Mouse (Mus musculus) midbrain, embryonic 14.5 days (tissue): ENCODE data around the gene Atg2b. TPM values are rescaled to one million over a fixed set of nuclear protein-coding genes. Genes with fewer than 3 reads are reported as not detected.

Experiments used
- ATAC-seq: fragments of 200-750 bp; cut with Nextera tagmentation; 2 replicates; pipeline ENCODE4 v1.8.0; 2017; ENCODE audit warnings: moderate number of reproducible peaks, moderate library complexity; ENCODE audit not compliant: low FRiP score, low TSS enrichment
- DNase-seq: peaks from one replicate; pipeline ENCODE4 v3.0.0-alpha.2; 2015
- H3K27ac ChIP-seq: fragments of 300-500 bp; sonication (generic); replicated peaks from 2 replicates; pipeline ENCODE4 v1.5.1; 2014; ENCODE audit warnings: mild to moderate bottlenecking, low read depth, low read length, moderate library complexity
- H3K27me3 ChIP-seq: fragments of 300-500 bp; sonication (generic); 2 replicates; pipeline ENCODE4 v1.6.1; 2014; ENCODE audit warnings: low read length, control low read depth, mixed read lengths; ENCODE audit not compliant: control insufficient read depth, insufficient read depth
- H3K36me3 ChIP-seq: fragments of 300-500 bp; sonication (generic); 2 replicates; pipeline ENCODE4 v1.6.1; 2014; ENCODE audit warnings: low read length, control low read depth; ENCODE audit not compliant: control insufficient read depth, insufficient read depth
- H3K4me1 ChIP-seq: fragments of 300-500 bp; sonication (generic); 2 replicates; pipeline ENCODE4 v1.6.1; 2014; ENCODE audit warnings: mild to moderate bottlenecking, antibody characterized with exemption, low read length, control low read depth; ENCODE audit not compliant: control insufficient read depth, insufficient read depth
- H3K4me2 ChIP-seq: fragments of 300-500 bp; sonication (generic); 2 replicates; pipeline ENCODE4 v1.6.1; 2014; ENCODE audit warnings: mild to moderate bottlenecking, low read length, moderate library complexity
- H3K4me3 ChIP-seq: fragments of 300-500 bp; sonication (generic); replicated peaks from 2 replicates; pipeline ENCODE4 v1.5.1; 2014; ENCODE audit warnings: low read depth, low read length
- H3K9ac ChIP-seq: fragments of 300-500 bp; sonication (generic); replicated peaks from 2 replicates; pipeline ENCODE4 v1.6.1; 2014; ENCODE audit warnings: mild to moderate bottlenecking, low read length, moderate library complexity
- H3K9me3 ChIP-seq: fragments of 300-500 bp; sonication (generic); 2 replicates; pipeline ENCODE4 v1.6.1; 2016; ENCODE audit warnings: low read length, control low read depth, mixed read lengths; ENCODE audit not compliant: control insufficient read depth
- WGBS: fragments of 180-500 bp; shearing (Covaris S2); extraction: QIAGEN DNeasy Blood & Tissue Kit; methylation state at CpG from one replicate; pipeline ENCODE4 v1.1.7; 2014; 5-methylcytosine and 5-hydroxymethylcytosine counted together
- polyA plus RNA-seq: library from polyadenylated mRNA; unstranded; fragments of >200 nt; fragmentation: Nextera tagmentation; extraction: Ambion mirVana; gene quantifications from 2 replicates; pipeline ENCODE4 v1.2.1, GENCODE M21; 2014

Gene Atg2b
- polyA plus RNA-seq, 1 experiment from 2014 or later: 21.8 TPM

DNA sequence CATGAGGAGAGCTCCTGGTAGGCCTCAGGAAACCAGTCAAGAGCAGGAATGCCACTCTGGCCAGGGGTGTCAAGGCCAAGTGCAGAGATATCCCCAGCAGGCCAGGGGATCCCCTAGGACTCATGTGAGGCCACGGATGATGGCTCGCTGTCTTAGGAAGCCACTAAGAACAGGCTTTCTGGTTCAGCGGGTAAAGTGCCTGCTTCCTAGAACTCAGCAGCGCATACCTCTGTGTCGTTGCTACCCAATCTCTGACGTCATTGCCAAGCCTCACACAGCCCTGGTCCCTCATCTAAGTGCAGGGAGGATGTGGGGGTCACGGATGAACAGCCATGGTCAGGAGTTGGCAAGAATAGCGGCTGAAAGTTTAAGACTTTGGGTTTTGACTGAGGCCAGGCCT lies 87.9 kb downstream of the Atg2b start:
- DNase-seq: no peak
- H3K36me3 ChIP-seq: no peaks in the 10 kb centered on the region
- no peak for ATAC-seq
- no peak overlapping the region for H3K27ac ChIP-seq
- WGBS: 78% methylated on average over 8 of the region's 8 CpGs
- H3K9me3 ChIP-seq: no peaks in the 10 kb centered on the region
- no peak overlapping the region for H3K4me2 ChIP-seq
- no peak overlapping the region for H3K9ac ChIP-seq
- no peaks in the 10 kb centered on the region for H3K27me3 ChIP-seq
- no peak overlapping the region for H3K4me3 ChIP-seq
- no peaks in the 10 kb centered on the region for H3K4me1 ChIP-seq

DNA sequence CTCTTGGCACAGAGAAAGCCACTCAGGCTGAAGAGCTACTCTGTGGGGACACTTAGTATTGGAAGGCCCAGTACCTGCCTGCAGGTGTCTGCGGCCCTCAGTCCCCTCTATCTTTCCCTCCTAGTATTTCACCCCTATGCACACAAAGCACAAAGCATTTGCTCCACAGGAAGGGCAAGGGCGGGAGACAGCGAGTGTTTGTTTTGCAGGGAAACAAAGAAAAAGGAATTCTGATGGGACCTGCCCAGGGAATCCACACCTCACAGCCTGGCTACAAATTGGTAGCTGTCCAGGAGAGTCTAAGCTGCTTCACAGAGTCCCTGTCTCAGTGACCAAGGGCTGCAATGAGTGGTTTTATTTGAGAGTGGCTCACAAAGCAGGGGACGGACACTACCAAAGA lies 91.5 kb downstream of the Atg2b start:
- WGBS: 57% methylated on average over 4 of the region's 4 CpGs
- Histone ChIP-seq H3K9me3 (no peaks in the 10 kb centered on the region), H3K27ac (no peak overlapping the region), H3K27me3 (no peaks in the 10 kb centered on the region), H3K9ac (no peak overlapping the region), H3K36me3 (no peaks in the 10 kb centered on the region), H3K4me2 (no peak overlapping the region), H3K4me1 (no peaks in the 10 kb centered on the region), H3K4me3 (no peak overlapping the region)
- DNase-seq (no peak), ATAC-seq (no peak)

DNA sequence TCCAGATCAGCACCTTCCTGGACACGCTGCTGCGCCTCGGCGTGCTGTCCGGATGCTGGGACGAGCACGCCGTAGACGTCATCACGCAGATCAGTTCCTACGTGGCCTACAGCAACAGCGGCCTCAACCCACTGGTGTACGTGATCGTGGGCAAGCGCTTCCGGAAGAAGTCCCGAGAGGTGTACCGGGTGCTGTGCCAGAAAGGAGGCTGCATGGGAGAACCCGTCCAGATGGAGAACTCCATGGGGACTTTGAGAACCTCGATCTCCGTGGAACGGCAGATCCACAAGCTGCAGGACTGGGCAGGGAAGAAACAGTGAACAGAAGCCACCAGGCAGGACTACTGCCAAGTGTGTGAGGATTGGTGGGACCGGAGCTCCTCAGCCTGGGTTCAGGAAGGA lies 92.7 kb downstream of the Atg2b start:
- Histone ChIP-seq H3K9ac (no peak overlapping the region), H3K36me3 (no peaks in the 10 kb centered on the region), H3K4me1 (no peaks in the 10 kb centered on the region), H3K27ac (no peak overlapping the region), H3K4me2 (no peak overlapping the region), H3K4me3 (no peak overlapping the region), H3K27me3 (no peaks in the 10 kb centered on the region), H3K9me3 (no peaks in the 10 kb centered on the region)
- ATAC-seq (no peak), DNase-seq (no peak)
- WGBS: 98% methylated on average over 23 of the region's 23 CpGs

DNA sequence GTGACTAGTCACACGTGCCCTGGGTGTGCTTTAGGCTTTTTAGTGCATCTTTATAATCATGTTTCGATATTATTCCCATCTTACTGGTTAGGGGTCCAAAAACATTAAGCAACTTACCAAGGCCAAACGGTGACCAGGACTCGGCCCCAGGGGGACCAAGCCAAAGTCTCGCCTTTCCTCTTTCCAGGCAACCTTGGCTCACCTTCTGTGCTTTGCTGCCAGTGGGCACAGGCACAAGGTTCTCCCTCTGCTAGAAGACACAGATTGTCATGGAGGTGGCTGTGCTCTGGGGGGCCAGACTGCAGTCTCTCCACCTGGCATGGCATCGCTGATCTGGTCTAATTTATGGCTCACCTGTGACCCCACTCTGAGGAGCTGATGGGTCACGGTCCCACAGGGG lies 94.2 kb downstream of the Atg2b start:
- H3K4me1 ChIP-seq: no peaks in the 10 kb centered on the region
- H3K36me3 ChIP-seq: no peaks in the 10 kb centered on the region
- no peak overlapping the region for H3K4me3 ChIP-seq
- no peak for DNase-seq
- 93% methylated on average over 7 of the region's 7 CpGs for WGBS
- no peak overlapping the region for H3K4me2 ChIP-seq
- no peaks in the 10 kb centered on the region for H3K27me3 ChIP-seq
- no peak for ATAC-seq
- H3K27ac ChIP-seq: no peak overlapping the region
- no peak overlapping the region for H3K9ac ChIP-seq
- no peaks in the 10 kb centered on the region for H3K9me3 ChIP-seq

DNA sequence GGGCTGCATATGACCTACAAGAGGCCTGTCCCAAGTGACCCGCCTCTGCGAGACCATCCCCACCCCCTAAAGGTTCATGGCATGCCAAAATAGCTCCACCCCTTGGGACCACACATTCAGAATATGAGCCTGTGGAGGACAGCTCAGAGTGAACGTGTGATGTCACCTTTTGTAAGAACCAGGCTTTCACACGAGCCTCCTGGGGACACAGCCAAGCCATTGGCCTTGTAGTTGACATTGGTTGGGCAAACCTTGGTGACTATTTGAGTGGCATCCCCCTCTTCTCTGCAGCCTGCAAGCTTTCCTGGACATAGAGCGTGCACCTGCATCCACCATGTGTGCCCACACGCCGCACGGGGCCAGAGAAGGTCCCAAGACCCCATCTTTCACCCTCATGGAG lies 97.5 kb downstream of the Atg2b start:
- no peaks in the 10 kb centered on the region for H3K27me3 ChIP-seq

DNA sequence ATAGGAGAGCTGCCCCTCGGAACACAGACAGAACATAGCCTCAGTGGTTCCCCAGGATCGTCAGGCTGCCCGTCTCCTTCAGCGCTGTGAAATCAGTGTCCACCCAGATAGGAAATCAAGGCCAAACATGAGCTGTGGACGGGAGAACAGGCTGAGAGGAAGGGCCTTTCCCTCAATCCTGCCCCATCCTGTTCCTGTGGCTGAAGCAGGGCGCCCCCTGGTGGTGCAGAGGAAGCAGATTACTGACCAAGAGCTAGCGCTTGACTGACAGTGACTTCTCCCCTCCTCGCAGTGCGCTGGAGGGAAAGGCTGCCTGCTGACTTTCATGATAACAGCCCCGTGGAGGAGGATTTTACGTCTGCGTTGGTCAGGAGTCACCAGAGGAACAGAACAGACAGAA lies 100.2 kb downstream of the Atg2b start:
- 16% methylated on average over 12 of the region's 12 CpGs for WGBS
- H3K9ac ChIP-seq: no peak overlapping the region
- H3K4me1 ChIP-seq: no peaks in the 10 kb centered on the region
- DNase-seq (peak; percentile 83), ATAC-seq (no peak; the same call in 1 of the 2 replicates)
- no peaks in the 10 kb centered on the region for H3K36me3 ChIP-seq
- H3K9me3 ChIP-seq: no peaks in the 10 kb centered on the region
- H3K27me3 ChIP-seq: no peaks in the 10 kb centered on the region
- no peak overlapping the region for H3K27ac ChIP-seq
- no peak overlapping the region for H3K4me3 ChIP-seq
- no peak overlapping the region for H3K4me2 ChIP-seq

More for the DNA sequence above, 97.5 kb downstream of the Atg2b start:
- no peak overlapping the region for H3K4me3 ChIP-seq
- no peaks in the 10 kb centered on the region for H3K4me1 ChIP-seq
- ATAC-seq (no peak), DNase-seq (no peak)
- no peaks in the 10 kb centered on the region for H3K36me3 ChIP-seq
- H3K27ac ChIP-seq: no peak overlapping the region
- no peaks in the 10 kb centered on the region for H3K9me3 ChIP-seq
- H3K4me2 ChIP-seq: no peak overlapping the region
- 85% methylated on average over 8 of the region's 8 CpGs for WGBS
- no peak overlapping the region for H3K9ac ChIP-seq

DNA sequence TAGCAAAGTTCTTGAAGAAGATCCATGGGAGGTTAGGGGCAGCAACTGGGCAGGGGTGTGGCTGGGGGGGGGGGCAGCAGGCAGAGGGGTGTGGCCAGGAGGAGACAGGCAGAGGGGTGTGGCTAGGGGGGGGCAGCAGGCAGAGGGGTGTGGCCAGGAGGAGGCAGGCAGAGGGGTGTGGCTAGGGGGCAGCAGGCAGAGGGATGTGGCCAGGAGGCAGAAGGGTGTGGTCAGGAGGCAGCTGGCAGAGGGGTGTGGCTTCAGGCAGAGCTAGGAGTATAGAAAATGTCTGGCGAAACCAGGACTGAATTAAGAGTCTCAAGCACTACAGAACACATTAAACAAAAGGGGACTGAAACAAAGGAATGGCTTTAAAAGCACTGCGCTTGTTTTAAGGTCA lies 101.5 kb downstream of the Atg2b start:
- H3K9ac ChIP-seq: no peak overlapping the region
- no peaks in the 10 kb centered on the region for H3K27me3 ChIP-seq
- no peaks in the 10 kb centered on the region for H3K4me1 ChIP-seq
- H3K4me3 ChIP-seq: no peak overlapping the region
- no peak overlapping the region for H3K4me2 ChIP-seq
- no peaks in the 10 kb centered on the region for H3K36me3 ChIP-seq
- ATAC-seq (no peak), DNase-seq (no peak)
- H3K27ac ChIP-seq: no peak overlapping the region
- 19% methylated on average over 2 of the region's 2 CpGs for WGBS
- no peaks in the 10 kb centered on the region for H3K9me3 ChIP-seq

DNA sequence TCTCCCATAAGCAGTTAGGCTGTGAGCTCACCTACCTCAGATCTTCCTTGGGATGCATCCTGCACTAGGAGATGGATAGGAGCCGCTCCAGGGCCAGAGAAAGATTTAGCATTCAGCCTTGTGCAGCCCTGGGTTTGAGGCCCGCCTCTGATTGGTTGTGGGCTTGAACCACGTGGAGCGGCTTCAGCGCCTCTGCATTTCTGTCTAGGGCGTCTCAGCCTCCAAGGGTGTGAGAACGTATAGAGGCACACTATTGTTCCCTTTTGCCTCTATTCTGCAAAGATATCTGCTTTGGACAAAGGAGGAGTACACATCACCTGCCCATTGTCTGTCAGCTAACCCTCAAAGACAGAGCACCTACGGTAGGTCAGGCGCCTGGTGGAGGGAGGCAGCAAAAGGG lies 102.5 kb downstream of the Atg2b start:
- Histone ChIP-seq H3K4me3 (no peak overlapping the region), H3K4me1 (no peaks in the 10 kb centered on the region), H3K9ac (no peak overlapping the region), H3K27ac (no peak overlapping the region), H3K9me3 (no peaks in the 10 kb centered on the region), H3K4me2 (no peak overlapping the region), H3K36me3 (no peaks in the 10 kb centered on the region), H3K27me3 (no peaks in the 10 kb centered on the region)
- DNase-seq (no peak), ATAC-seq (no peak)
- WGBS: 57% methylated on average over 9 of the region's 9 CpGs

DNA sequence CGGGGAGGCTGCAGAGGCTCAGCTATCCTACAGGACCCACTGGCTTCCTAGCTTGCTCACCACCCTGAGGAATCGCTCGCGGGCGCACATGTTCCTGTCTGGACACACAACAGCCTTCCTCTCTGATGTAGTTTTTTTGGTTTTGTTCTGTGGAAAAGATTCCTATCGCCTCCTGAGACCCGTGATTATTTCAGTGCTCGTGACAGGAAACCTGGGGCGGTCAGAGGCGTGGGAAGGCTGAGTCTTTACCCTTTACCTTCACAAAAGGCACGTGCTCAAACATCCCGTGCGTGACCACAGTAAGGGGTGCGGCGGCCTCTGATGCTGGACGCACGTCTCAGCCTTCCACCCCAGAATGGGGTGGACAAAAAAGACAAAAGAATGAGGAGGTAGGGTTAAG lies 104.5 kb downstream of the Atg2b start:
- no peak overlapping the region for H3K4me3 ChIP-seq
- no peaks in the 10 kb centered on the region for H3K9me3 ChIP-seq
- DNase-seq (no peak), ATAC-seq (no peak)
- WGBS: 78% methylated on average over 17 of the region's 17 CpGs
- H3K36me3 ChIP-seq: no peaks in the 10 kb centered on the region
- H3K4me1 ChIP-seq: no peaks in the 10 kb centered on the region
- H3K27ac ChIP-seq: no peak overlapping the region
- H3K4me2 ChIP-seq: no peak overlapping the region
- H3K27me3 ChIP-seq: no peaks in the 10 kb centered on the region
- no peak overlapping the region for H3K9ac ChIP-seq
